Mouse (Mus musculus) G1E (cell line): Measurements from ENCODE around the gene Myo3b.

Experiments used
- CTCF ChIP-seq: IDR thresholded peaks from 2 replicates; pipeline ENCODE4 v1.5.1; 2012; ENCODE audit warnings: low read depth, low read length, inconsistent platforms, mixed read lengths
- GATA1 ChIP-seq: IDR thresholded peaks from 2 replicates; pipeline ENCODE4 v1.6.1; 2012; ENCODE audit warnings: borderline replicate concordance, low read length, inconsistent platforms, mixed read lengths
- POLR2AphosphoS5 ChIP-seq: IDR thresholded peaks from 2 replicates; pipeline ENCODE4 v1.6.1; 2012; ENCODE audit warnings: low read depth, low read length, inconsistent platforms; ENCODE audit not compliant: insufficient replicate concordance

- TF ChIP-seq CTCF (no peak), POLR2AphosphoS5 (no peak), GATA1 (no peak)
Measured at GRCm38 (mm10) chr2:70471861-70472620, 433.1 kb downstream of the Myo3b start.
